In genomic region chr5:129008412-129008826, GRCm38 (mm10) we compare ENCODE assay signal across 8 mouse cellular contexts. TPM values are rescaled to one million over a fixed set of nuclear protein-coding genes. Genes with fewer than 3 reads are reported as not detected.
A peak's percentile ranks its signal among the peaks of the same experiment; 100 is the strongest.
DNase-seq lines count a peak whose midpoint lies in the region; ATAC-seq and TF ChIP-seq lines count a peak whose summit lies in the region.

Gene Stx2, minus strand, starts transcription at chr5:129008574.

- TF ChIP-seq POLR2A in CH12.LX (IDR thresholded peaks at IDR 0.05; ENCODE audit: low read depth, low read length) = peak; percentile 67

- peak; percentile 79 for DNase-seq in CH12.LX (ENCODE audit: extremely low read depth)
- peak; percentile 88 for DNase-seq in c-Kit-positive CD71-positive TER-119-negative erythroid progenitor cells, embryonic 14.5 days (ENCODE audit: low read depth)
- peak; percentile 95 for DNase-seq in forebrain, embryonic 11.5 days (ENCODE audit: low spot score)
- peak; percentile 95 to 96 for DNase-seq in kidney, postnatal 25 days
- peak; percentile 91 for DNase-seq in liver, embryonic 13.5 days
- peak; percentile 83 to 88 for DNase-seq in natural killer cell, adult 2 months (ENCODE audit: low spot score in 2 of 2)

- in situ Hi-C loops in CH12.LX (cut with MboI; ENCODE audit: low pct_ligation_motif_present, low pct_unique_long_range_greater_than_20kb, low sequenced_read_pairs) = loop anchor here (25.0 kb wide), 1 partner anchor 1396 kb away; no protein-coding TSS in a partner anchor

- H3K4me1 ChIP-seq in CH12.LX (ENCODE audit: control insufficient read depth in 1 of 2, insufficient read depth in 2 of 2) = peaks cover 7 to 28% of the 10 kb centered on the region in 2 experiments
- peaks cover 8% of the 10 kb centered on the region; the same call in 1 of the 2 replicates for H3K4me1 ChIP-seq in forebrain, embryonic 11.5 days (replicated peaks; ENCODE audit: control insufficient read depth, insufficient read depth, low read length)
- peaks cover 21% of the 10 kb centered on the region for H3K4me1 ChIP-seq in heart, embryonic 15.5 days (replicated peaks)
- H3K4me1 ChIP-seq in liver, embryonic 13.5 days (replicated peaks) = peaks cover 69% of the 10 kb centered on the region
- 0 out of 2 replicates have a peak, but pooled peaks cover 7% of the 10 kb centered on the region for H3K4me1 ChIP-seq in stomach, embryonic 14.5 days (ENCODE audit: control insufficient read depth, insufficient read depth, low read length)

- peak within 1 kb of the TSS; percentile 84 for H3K4me2 ChIP-seq in CH12.LX (ENCODE audit: insufficient read depth, low read depth, poor library complexity, severe bottlenecking)
- H3K4me2 ChIP-seq in forebrain, embryonic 11.5 days (ENCODE audit: low read depth, low read length, severe bottlenecking) = peak within 1 kb of the TSS; percentile 70
- H3K4me2 ChIP-seq in heart, embryonic 15.5 days = peak within 1 kb of the TSS; percentile 88
- H3K4me2 ChIP-seq in liver, embryonic 13.5 days = peak within 1 kb of the TSS; percentile 97
- H3K4me2 ChIP-seq in stomach, embryonic 14.5 days (replicated peaks; ENCODE audit: low read depth, low read length) = peak within 1 kb of the TSS; percentile 78

- TF ChIP-seq CTCF in CH12.LX (conservative IDR thresholded peaks at IDR 0.05 in 1 of 2, IDR thresholded peaks at IDR 0.05 in 1 of 2; ENCODE audit: low read depth in 2 of 2, low read length in 2 of 2) = no peak

- peak within 1 kb of the TSS; percentile 54 to 83 (median 62) for H3K4me3 ChIP-seq in CH12.LX (replicated peaks in 1 of 3; ENCODE audit: low read depth in 2 of 3, low read length in 2 of 3, poor library complexity in 1 of 3)
- peak within 1 kb of the TSS; percentile 68 for H3K4me3 ChIP-seq in forebrain, embryonic 11.5 days (ENCODE audit: low read depth, low read length)
- H3K4me3 ChIP-seq in heart, embryonic 15.5 days = peak within 1 kb of the TSS; percentile 67
- peak within 1 kb of the TSS; percentile 74 for H3K4me3 ChIP-seq in liver, embryonic 13.5 days (replicated peaks)
- H3K4me3 ChIP-seq in stomach, embryonic 14.5 days (ENCODE audit: low read depth, low read length) = peak within 1 kb of the TSS; percentile 67

- peak within 1 kb of the TSS; percentile 73 for H3K9ac ChIP-seq in CH12.LX (ENCODE audit: insufficient read depth, low read depth)
- H3K9ac ChIP-seq in forebrain, embryonic 11.5 days (ENCODE audit: low read length) = peak within 1 kb of the TSS; percentile 84
- peak within 1 kb of the TSS; percentile 59 for H3K9ac ChIP-seq in heart, embryonic 15.5 days
- H3K9ac ChIP-seq in liver, embryonic 13.5 days = peak within 1 kb of the TSS; percentile 99
- H3K9ac ChIP-seq in stomach, embryonic 14.5 days (replicated peaks; ENCODE audit: low read depth, low read length) = peak within 1 kb of the TSS; percentile 49

- TF ChIP-seq RAD21 in CH12.LX (IDR thresholded peaks at IDR 0.05; ENCODE audit: low read depth, low read length) = no peak

- no peak for TF ChIP-seq EP300 in CH12.LX (IDR thresholded peaks at IDR 0.05; ENCODE audit: low read length)

- dilution Hi-C loops in CH12.LX (cut with MboI; ENCODE audit: extremely low pct_ligation_motif_present, extremely low pct_unique_long_range_greater_than_20kb, low sequenced_read_pairs) = no loop called here

- peak; percentile 94 for ATAC-seq in forebrain, embryonic 11.5 days (replicated peaks; ENCODE audit: low FRiP score)
- peak; percentile 94 for ATAC-seq in heart, embryonic 15.5 days (replicated peaks; ENCODE audit: insufficient number of reproducible peaks, insufficient read depth, low FRiP score, low read depth)
- peak; percentile 83 for ATAC-seq in liver, embryonic 13.5 days (ENCODE audit: low read depth)
- ATAC-seq in stomach, embryonic 14.5 days (ENCODE audit: insufficient number of reproducible peaks, insufficient read depth, low FRiP score, low read depth) = peak; percentile 94

- H3K9me3 ChIP-seq in CH12.LX (replicated peaks; ENCODE audit: low read length) = no peaks in the 10 kb centered on the region
- H3K9me3 ChIP-seq in forebrain, embryonic 11.5 days (ENCODE audit: control insufficient read depth, low read length) = no peaks in the 10 kb centered on the region
- no peaks in the 10 kb centered on the region for H3K9me3 ChIP-seq in heart, embryonic 15.5 days (replicated peaks)
- no peaks in the 10 kb centered on the region for H3K9me3 ChIP-seq in liver, embryonic 13.5 days (replicated peaks)
- no peaks in the 10 kb centered on the region for H3K9me3 ChIP-seq in stomach, embryonic 14.5 days (ENCODE audit: control insufficient read depth, low read depth, low read length)

- H3K79me2 ChIP-seq in CH12.LX (replicated peaks; ENCODE audit: control insufficient read depth, extremely low read depth, insufficient read depth, poor library complexity, severe bottlenecking) = no peaks in the 10 kb centered on the region

- no peak within 1 kb of the TSS for H3K27ac ChIP-seq in CH12.LX (ENCODE audit: insufficient read depth, low read depth)
- peak within 1 kb of the TSS; percentile 62; the same call in 1 of the 2 replicates for H3K27ac ChIP-seq in forebrain, embryonic 11.5 days (ENCODE audit: low read depth, low read length)
- 0 out of 2 replicates have a peak within 1 kb of the TSS, but pooled peaks have one; percentile 18 for H3K27ac ChIP-seq in heart, embryonic 15.5 days
- H3K27ac ChIP-seq in liver, embryonic 13.5 days = peak within 1 kb of the TSS; percentile 100
- H3K27ac ChIP-seq in stomach, embryonic 14.5 days (ENCODE audit: low read length) = peak within 1 kb of the TSS; percentile 16; the same call in 1 of the 2 replicates

- H3K36me3 ChIP-seq in CH12.LX (replicated peaks in 1 of 2; ENCODE audit: control insufficient read depth in 1 of 2, insufficient read depth in 1 of 2, low read length in 1 of 2) = peaks cover 0 to 2% of the 10 kb centered on the region in 2 experiments
- no peaks in the 10 kb centered on the region for H3K36me3 ChIP-seq in forebrain, embryonic 11.5 days (ENCODE audit: control insufficient read depth, insufficient read depth, low read length)
- H3K36me3 ChIP-seq in heart, embryonic 15.5 days = no peaks in the 10 kb centered on the region
- peaks cover 32% of the 10 kb centered on the region for H3K36me3 ChIP-seq in liver, embryonic 13.5 days
- no peaks in the 10 kb centered on the region for H3K36me3 ChIP-seq in stomach, embryonic 14.5 days (ENCODE audit: control insufficient read depth, insufficient read depth, low read length)

- under 1% methylated on average over 38 of the region's 39 CpGs for WGBS in forebrain, embryonic 11.5 days
- under 1% methylated on average over 39 of the region's 39 CpGs for WGBS in heart, embryonic 15.5 days
- 0% methylated on average over 35 of the region's 39 CpGs for WGBS in liver, embryonic 13.5 days (ENCODE audit: insufficient replicate concordance)
- WGBS in stomach, embryonic 14.5 days = under 1% methylated on average over 38 of the region's 39 CpGs

- H3K27me3 ChIP-seq in CH12.LX (replicated peaks) = peaks cover 7% of the 10 kb centered on the region
- no peaks in the 10 kb centered on the region for H3K27me3 ChIP-seq in forebrain, embryonic 11.5 days (ENCODE audit: control insufficient read depth, insufficient read depth, low read length)
- H3K27me3 ChIP-seq in heart, embryonic 15.5 days = no peaks in the 10 kb centered on the region
- H3K27me3 ChIP-seq in liver, embryonic 13.5 days = no peaks in the 10 kb centered on the region
- H3K27me3 ChIP-seq in stomach, embryonic 14.5 days (ENCODE audit: control insufficient read depth, insufficient read depth, low read length) = no peaks in the 10 kb centered on the region

TF ChIP-seq in CH12.LX, 34 proteins besides CTCF, POLR2A, EP300 and RAD21 (continues in another document):
- TF ChIP-seq ZKSCAN1 (IDR thresholded peaks at IDR 0.05; ENCODE audit: borderline replicate concordance, low read depth, low read length) (no peak), GABPA (IDR thresholded peaks at IDR 0.05; ENCODE audit: insufficient replicate concordance, low read depth, low read length) (no peak), ZMIZ1 (IDR thresholded peaks at IDR 0.05; ENCODE audit: low read depth, low read length) (no peak), MYC (IDR thresholded peaks at IDR 0.05; ENCODE audit: low read depth, low read length) (no peak), NRF1 (IDR thresholded peaks at IDR 0.05; ENCODE audit: low read depth, low read length) (peak; percentile 96), PAX5 (IDR thresholded peaks at IDR 0.05; ENCODE audit: low read length) (no peak), SIN3A (IDR thresholded peaks at IDR 0.05; ENCODE audit: low read length) (0 out of 2 replicates have a peak, but pooled peaks have one; percentile 47), E2F4 (IDR thresholded peaks at IDR 0.05; ENCODE audit: insufficient replicate concordance, low read depth, low read length) (no peak), ELF1 (IDR thresholded peaks at IDR 0.05; ENCODE audit: low read depth, low read length) (0 out of 2 replicates have a peak, but pooled peaks have one; percentile 33), MAFK (IDR thresholded peaks at IDR 0.05; ENCODE audit: insufficient replicate concordance, low read length) (no peak), CHD2 (IDR thresholded peaks at IDR 0.05; ENCODE audit: low read length) (peak; percentile 63; the same call in 1 of the 2 replicates), TCF12 (IDR thresholded peaks at IDR 0.05; ENCODE audit: low read depth, low read length) (no peak; the same call in 1 of the 2 replicates), RCOR1 (conservative IDR thresholded peaks at IDR 0.05; ENCODE audit: low read depth, low read length) (no peak), MXI1 (IDR thresholded peaks at IDR 0.05; ENCODE audit: low read depth, low read length) (peak; percentile 70), IRF4 (IDR thresholded peaks at IDR 0.05; ENCODE audit: low read depth, low read length) (no peak), SMC3 (IDR thresholded peaks at IDR 0.05; ENCODE audit: low read depth, low read length) (no peak), ETS1 (conservative IDR thresholded peaks at IDR 0.05; ENCODE audit: low read depth, low read length) (no peak), TBP (conservative IDR thresholded peaks at IDR 0.05; ENCODE audit: low read depth, low read length) (no peak), JUN (IDR thresholded peaks at IDR 0.05; ENCODE audit: insufficient read depth, low read depth, low read length) (no peak), MAX (IDR thresholded peaks at IDR 0.05; ENCODE audit: low read length) (no peak), MEF2A (IDR thresholded peaks at IDR 0.05; ENCODE audit: borderline replicate concordance, low read depth, low read length) (no peak), BHLHE40 (IDR thresholded peaks at IDR 0.05; ENCODE audit: low read depth, low read length) (no peak)

RNA-seq across cellular contexts. Expression of gene Stx2, which starts in this region (rescaled TPM):
- total RNA-seq in CH12.LX (2012; rRNA removed) (3.4 and 5.2 TPM in 2 replicates), CH12.LX (2014; rRNA removed) (0.74 and 1.2 TPM in 2 replicates)
- polyA plus RNA-seq in CH12.LX (2012; ENCODE audit: insufficient read length, low read depth) = 1.9 and 2.5 TPM in 2 replicates
- polyA plus RNA-seq in forebrain, embryonic 11.5 days (2014; fragmentation: Nextera tagmentation; extraction: Ambion mirVana) = 29.6 and 32.3 TPM in 2 replicates
- 21.0 and 25.7 TPM in 2 replicates for polyA plus RNA-seq in heart, embryonic 15.5 days (2015; fragmentation: Nextera tagmentation; extraction: Ambion mirVana)
- 78.6 and 94.8 TPM in 2 replicates for polyA plus RNA-seq in liver, embryonic 13.5 days (2015; fragmentation: Nextera tagmentation; extraction: Ambion mirVana)
- 29.6 and 30.8 TPM in 2 replicates for polyA plus RNA-seq in stomach, embryonic 14.5 days (2014; fragmentation: Nextera tagmentation; extraction: Ambion mirVana)

Comparison
In these comparisons a context has a peak if more than half of its experiments do, and no peak if none do; other contexts are left out.
1. H3K9ac ChIP-seq: peak in every context shown above with its lines; median percentile 99 in liver, embryonic 13.5 days; 84 in forebrain, embryonic 11.5 days; 73 in CH12.LX; 59 in heart, embryonic 15.5 days; 49 in stomach, embryonic 14.5 days.